Mouse (Mus musculus): ENCODE data around the gene Nxn. TPM values are rescaled to one million over a fixed set of nuclear protein-coding genes. Genes with fewer than 3 reads are reported as not detected.

Nxn gene
- 10 to 100 TPM in 1 of 2 experiments, 1 to 10 TPM in 1; 9.5 to 11.6 TPM for total RNA-seq (2021)

DNA sequence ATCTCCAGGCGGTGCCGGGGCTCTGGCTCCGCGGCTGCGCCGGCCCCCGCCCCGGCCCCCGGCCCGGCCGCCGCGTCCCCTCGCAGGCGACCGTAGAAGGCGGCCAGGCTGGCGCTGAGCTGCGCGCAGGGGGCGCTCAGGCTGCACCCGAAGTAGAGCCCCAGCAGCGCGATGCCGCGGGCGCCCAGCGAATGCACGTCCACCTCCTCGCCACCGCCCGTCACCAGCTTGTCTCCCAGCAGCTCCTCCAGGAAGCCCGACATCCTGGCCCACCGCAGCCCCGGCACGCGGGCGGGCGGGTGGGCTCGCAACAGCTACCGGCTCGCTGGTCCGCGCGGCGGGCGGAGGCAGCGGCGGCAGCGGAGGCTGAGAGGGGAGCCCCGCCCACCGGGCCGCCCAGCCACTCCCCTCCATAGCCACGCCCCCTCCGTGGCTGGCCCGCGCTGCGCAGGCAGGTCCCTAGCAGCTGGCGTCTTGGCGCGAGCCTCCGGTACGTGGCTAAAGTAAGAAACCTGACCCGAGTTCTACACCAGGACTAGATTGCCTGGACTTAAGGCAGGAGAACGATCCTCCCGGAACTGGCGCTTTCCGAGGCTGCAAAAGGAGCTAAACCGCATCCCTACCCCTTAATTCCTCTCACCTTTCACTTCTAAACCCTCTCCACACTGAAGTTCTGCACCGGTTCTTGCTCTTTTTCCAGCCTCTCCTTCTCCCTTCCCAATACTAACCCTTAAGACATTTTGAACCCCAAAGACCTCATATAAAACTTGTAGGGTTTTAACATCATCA, at the start of gene Nxn:
Gene Nxn, minus strand, starts transcription at position 343 of the 789 bp plus-strand sequence.
- peak; percentile 80 to 83 for DNase-seq

DNA sequence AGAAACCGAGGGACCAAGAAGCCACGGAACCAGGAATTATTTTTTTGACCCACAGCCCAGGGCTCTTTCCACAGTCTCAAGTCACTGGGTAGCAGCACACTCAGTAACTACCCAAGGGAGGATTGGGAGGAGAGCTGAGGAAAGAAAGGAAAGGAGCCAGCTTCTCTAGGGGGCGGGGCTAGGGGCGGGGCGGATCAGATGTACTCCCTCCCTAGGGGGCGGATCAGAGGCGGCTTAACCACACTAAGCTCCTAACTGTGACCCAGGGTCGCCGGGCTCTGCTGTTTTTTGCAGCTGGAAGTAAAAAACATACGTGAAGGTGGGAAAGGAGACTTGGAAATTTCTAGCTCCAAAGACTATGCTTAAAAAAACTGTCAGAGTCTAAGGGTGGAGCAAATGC, 47.3 kb upstream of the Nxn start:
- DNase-seq: no peak

DNA sequence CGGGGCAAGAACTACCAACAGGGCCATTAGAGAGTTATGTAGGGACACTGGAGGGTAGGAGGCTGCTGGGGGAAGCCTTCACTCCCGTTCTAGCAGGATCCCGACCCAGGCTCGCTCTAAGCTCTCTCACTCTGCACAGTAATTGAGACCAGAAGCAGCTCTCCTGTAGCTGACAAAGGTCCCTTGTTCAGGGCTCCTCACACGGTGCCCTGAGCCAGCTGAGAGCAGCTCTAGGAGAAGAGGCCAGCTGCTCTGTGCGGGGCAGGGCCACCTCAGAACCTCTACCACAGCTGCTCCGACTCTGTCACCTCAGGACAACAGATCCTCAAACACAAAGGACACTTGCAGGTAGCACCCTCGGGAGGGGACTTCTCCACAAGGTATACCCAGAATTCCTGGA, 46.5 kb upstream of the Nxn start:
- no peak for DNase-seq

DNA sequence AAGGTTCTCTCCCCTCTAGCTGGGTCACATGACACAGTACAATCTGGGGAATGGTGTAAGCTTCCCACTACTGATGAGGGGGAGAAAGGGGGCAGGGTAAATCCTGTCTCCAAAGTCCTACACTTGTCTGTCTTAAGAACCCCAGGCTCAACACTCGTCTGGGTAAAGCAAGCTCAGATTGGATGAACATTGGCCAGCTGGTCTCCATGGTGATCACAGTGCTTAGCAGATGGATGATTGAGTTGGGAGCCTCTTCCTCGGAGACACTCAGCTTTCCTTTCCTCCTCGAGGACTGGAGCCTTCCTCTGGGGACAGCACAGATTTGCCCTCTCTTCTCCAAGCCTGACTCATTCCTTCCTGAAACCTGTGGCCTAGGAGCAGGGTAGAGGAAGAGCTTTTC, 40.7 kb upstream of the Nxn start:
- peak; percentile 64 to 65 for DNase-seq

DNA sequence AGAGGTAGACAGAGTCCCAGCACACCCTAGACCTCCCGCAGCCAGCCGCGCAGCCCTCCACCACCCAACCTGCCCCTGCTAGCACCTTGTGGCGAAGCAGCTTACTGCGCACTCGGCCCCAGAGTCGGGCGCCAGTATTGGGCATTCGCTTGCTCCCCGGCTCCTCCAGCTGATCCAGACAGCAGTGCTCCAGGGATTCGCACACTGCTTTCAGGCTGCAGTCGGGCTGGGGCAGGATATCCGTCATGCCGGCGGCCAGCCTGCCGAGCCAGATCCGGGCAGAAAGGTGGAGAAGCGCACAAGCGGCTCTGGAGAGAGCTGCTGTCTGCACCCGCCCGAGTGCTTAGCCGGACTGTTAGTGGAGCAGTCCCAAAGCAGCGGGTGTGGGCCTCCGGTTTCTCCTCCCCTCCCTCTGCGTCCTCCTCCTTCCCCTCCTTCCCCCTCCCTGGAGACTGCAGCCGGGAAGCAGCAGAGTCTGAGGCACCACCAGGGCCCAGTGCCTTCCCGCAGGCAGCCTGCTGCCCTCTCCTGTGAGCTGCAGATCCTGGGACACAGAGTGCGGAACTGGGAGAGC, 38.0 kb upstream of the Nxn start:
- DNase-seq: no peak

DNA sequence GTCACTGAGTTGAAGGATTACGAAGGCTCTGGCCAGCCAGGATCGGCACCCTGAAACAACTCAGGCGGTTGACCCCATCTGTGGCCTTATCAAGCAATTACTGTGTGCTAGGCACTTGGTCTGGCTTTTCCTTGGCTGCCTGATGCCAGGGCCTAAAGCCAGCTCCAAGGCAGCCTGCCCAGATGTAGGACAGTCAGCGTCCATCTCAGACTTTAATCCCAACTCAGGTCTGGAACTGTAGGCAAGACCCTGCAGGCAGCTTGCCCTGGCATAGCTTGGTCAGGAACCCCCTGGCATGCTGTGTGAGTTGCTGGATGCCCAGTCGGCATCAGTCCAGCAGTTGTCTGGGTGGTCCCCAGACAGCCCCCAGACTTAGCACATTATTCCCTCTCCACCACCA, 37.1 kb upstream of the Nxn start:
- DNase-seq: no peak

DNA sequence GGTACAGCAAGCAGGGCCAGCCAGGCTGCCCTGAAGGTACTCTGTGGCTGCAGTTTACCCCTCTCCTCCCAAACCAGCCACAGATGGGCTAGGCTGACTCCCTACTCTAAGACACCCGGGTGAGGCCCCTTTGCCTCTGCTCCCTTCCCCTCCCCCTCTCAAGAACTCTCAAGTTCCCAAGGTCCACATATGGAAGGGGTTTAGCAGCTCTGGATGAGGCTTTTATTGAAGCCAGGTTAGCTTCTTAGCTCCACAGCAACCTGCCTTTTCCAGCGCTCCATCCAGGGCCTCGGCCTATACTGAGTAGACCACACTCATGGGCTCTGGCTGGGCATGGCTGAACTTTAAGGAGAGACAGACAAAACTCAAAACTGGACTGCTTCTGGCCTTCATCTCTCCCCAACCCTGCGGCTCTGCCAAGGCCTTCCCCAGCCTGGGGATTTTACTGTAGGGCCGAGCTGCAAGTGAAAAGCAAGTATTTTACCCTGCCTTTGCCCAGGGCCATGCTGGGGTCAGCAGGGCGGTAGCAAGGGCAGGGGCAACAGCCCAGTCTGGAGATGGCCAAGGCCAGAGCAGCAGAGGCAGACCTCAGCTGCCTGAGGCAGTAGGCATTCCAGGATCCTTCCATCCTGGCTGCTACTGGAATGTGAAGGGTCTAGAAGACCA, 31.2 kb upstream of the Nxn start:
- no peak for DNase-seq

DNA sequence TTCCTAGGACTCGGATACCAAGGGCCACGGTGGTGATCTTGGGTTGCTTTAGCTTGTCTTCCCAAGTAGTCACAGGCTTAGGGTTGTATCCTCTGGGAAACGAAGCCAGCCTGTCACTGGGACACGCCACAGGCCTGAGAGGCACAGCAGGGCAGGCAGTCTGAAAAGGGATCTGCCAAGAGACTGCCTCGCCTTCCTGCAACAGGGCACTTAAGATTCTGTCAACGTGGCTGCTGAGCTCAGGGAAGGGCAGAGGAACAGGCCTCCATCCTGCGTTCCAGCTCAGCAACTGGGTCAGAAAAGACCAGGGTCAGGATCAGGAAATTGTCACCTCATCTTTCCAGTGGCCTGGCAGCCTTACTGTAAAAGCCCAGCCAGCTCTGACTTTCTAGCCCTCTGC, 30.6 kb upstream of the Nxn start:
- no peak for DNase-seq

DNA sequence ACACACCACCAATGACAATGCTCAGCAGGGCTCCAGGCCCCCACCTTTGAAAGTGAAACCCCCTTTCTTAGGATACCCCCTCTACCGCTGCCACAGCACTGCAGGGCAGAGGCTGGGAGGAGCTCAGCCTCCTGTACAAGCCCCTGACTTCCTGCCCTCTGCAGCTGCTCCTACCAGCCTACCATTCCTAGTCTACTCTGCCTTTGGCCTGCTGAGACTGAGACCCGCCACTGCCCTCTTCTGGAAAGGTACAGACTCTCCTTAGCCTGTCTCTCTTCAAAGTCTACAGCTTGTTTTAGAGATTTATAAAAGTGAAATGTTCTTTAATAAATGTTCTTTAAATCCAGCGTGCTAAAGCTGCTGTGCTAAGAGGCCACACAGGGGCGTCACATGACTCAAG, 30.1 kb upstream of the Nxn start:
- DNase-seq: no peak

DNA sequence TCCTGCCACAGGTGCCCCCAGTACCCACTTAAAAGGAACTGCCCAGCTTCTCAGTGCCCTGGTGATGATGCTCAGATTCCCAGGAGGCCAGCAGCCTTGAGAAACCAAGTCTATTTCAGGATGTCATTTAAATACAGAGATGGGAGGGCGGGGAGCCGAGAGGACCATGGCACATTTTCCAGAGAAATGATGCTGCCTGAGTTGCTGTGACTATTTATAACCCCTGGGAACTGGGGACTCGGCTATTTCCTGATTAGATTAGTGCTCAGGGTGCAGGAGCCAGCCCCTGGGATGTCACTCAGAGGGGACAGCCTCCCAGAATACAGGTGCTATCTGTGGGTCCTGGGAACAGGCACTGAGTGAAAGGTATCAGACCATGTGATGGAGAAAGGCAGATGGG, 28.8 kb upstream of the Nxn start:
- DNase-seq: no peak

DNA sequence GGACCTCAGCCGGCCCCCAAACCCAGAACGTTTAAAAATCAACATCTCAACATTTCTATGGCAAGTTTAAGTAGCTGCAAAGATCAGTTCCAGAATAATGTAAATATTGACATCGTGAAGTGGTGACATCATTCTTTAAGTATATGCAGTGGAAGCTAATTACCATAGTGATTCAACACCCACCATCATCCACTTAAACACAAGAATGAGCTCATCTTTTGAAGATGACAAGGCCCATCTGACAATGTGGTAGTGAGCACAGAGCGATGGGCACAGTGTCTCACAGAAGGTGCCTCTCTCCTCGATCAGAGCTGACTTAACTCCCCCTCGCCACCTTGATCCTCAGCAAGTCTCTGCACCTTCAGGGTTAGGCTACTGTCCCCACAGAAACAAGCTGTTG, 26.8 kb upstream of the Nxn start:
- no peak for DNase-seq

DNA sequence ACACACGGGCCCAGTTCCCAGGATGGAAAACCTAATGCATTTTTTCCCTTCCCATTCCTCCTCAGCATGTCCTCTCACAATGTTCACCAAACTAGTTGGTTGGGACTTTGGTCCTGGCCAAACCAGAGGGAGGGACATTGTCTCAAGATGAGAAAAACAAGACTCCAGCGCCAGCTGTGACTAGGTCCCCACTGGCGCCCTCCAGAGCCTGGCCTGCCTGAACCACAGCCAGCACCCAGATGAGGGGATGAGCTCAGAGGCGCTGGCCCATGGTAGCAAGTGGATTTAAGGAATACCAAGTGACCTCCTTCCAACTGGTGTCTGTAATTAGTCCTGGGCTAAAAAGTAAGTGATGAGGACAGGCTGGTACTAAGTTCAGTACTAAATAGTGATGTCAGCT, 22.0 kb upstream of the Nxn start:
- peak in 1 of 2 experiments; percentile 3 for DNase-seq

DNA sequence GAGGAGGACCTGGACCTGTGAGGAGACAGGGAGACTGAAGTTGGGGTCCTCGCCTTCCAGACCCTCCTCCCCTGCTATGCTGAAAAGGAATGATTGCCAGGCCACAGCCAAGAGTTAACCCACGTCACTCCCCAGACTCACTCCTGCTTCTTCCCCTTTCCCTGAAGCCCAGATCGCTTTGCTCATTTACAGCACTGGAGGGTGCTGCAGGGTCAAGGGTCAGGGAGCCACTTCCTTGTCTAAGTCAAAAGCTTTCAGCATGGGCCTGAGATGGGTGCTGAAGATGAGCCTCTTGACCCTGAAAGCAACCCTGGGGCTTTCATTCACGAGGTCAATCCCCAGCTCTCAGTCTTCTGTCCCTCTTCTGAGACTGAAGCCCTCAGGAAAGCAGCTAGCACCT, 20.2 kb upstream of the Nxn start:
- peak in 1 of 2 experiments; percentile 2 for DNase-seq

DNA sequence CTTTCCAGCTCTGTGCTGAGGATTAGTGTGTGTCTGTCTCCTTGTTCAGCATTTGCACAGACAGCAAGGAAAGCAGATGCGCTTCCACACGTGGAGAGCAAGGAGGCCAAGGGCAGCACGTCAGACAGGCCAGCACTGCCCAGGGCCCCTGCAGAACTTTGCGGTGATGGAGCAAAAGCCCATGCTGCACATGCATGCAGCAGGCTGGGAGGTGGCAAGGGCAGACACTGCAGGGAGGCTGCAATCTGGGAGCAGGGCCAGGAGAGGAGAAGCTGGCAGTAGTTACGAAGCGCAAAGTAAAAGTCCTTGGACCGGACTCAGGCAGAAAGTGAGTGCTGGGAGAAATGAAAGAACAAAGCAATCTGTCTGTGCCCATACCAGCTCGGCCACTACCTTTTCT, 19.5 kb upstream of the Nxn start:
- peak; percentile 51 to 56 for DNase-seq

DNA sequence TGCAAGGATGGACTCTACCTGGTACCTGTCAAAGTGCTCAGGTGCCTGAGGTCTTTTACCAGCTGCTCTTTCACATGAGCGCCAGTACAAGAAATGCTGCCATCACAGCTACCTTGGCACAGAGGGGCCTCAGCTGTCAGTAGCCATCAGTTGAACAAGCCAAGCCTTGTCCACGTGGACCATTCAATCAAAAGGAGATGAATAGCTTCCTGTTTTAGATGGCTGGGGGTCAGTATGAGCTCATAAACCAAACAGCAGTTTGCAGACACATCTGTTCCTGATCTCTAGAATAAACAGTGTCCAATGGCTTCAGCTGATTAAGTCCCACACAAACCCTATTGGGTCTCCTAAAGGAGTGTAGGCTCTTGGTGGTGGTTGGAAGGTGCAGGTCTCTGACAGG, 17.0 kb upstream of the Nxn start:
- no peak for DNase-seq

DNA sequence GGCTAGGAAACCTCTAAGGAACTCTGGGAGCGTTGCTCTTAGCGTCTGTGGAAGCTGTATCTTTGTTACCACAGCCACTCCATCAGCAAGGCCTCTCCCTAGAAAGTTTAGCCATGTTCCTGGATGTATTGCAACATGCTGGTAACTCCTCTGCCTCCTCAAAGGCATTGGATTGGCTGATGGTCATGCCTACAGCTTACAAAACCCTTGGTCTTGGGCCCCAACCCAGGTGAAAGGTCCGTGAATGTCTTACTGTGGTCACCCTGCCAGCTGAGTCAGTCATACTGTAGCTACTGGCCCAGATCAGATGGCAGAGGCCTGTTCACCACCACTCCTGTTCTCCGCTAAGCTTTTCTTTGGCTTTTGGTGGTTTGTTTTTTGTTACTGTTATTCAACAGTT, 16.1 kb upstream of the Nxn start:
- no peak for DNase-seq

DNA sequence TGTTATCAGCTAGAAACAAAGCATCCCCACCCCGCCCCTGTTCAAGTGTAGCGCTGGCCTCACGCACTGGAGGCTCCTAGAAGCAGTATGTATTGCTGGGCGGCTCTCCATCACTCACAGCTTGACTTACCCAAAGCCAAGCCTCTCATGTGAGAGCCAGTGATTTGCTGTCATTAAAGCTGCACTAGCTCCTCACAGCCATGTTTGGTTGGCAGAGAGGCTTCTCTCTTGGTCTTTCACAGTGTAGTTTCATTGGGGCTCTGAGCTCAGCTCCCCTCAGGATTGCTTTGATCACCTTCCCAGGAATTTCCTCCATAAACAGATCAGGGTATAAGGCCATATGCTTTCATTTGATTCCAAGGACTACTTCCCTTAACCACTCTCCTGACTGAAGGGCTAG, 14.3 kb upstream of the Nxn start:
- DNase-seq: no peak

DNA sequence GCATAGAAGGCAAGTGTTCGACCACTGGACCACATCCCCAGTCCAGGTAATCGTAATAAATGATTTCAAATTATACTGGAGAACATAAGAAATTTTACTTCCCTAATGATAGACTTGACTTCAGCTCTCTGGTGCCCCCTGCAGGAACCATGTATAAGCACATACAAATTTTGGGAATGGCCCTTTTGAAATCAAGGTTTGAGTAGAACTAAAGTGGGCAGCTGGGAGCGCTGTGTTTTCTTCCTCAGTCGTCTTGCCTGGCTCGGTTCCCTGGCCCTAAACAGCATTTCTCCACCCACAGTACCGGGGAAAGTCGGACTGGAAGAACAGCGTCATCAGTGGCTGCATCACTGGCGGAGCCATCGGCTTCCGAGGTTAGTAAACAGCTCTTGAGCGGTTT, 11.9 kb upstream of the Nxn start:
- DNase-seq: no peak

DNA sequence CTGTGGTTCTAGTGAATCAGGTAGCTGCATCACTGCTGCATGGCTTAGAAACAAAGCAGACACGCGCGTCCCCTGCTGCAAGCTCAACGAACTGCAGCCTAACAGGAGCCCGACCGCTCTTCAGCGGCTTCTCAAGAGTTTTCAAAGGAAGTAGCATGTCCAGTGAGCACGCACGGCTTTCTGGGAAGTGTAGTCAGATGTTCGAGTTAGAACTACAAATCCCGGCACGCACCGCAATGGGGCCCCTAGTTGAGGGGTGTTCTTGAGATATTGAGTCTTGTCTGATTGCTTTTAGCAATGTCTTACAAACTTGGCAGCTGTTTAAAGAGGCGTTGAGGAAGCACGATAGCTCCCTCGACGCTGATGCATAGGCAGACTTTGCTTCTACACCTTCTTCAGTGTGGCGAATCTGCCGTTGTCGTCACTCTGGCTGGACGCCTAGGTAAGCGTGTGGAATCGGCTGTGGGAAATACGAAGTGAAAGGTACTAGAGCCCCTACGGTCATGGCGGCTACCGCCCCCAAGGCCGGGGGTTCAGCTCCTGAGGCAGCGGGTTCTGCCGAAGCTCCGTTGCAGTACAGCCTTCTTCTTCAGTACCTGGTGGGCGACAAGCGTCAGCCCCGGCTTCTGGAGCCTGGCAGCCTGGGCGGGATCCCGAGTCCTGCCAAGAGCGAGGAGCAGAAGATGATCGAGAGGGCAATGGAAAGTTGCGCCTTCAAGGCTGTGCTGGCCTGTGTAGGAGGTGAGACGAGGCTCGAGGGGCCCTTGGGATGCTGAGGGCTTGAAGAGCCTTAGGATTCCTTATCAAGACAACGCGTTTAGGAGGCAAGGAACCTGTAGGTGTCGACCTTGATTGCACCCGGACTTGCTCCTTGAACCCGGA, 8.0 kb upstream of the Nxn start, which contains the start of gene Timm22:
Gene Timm22, plus strand, starts transcription at position 251 of the 882 bp plus-strand sequence.
- peak; percentile 95 to 97 for DNase-seq

DNA sequence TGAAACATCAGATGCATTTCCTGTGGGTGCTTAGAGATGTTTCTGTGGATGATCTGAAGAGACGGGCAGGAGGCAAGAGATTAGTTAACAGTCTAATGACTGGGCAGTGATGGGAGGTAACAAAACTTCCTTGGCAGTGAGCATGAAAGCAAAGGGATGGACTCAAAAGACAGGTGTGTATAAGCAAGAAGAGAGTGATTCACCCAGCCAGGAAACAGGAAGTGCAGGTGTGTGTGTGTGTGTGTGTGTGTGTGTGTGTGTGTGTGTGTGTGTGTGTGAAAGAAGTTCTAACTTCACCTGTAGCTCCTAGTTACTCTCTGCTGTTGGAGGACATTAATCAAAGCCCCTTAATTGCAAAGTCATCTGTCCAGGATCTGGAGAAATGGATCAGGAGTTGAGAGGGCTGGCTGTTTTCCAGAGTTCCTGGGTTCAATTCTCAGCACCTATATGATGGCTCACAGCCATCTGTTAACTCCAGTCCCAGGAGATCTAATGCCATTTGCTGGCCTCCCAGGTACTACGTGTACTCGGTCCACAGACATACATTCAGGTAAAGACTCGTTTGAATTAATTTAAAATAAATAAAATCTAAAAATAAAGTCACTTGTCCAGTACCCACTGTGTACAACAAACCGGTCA, 6.8 kb upstream of the Nxn start:
- DNase-seq: no peak

DNA sequence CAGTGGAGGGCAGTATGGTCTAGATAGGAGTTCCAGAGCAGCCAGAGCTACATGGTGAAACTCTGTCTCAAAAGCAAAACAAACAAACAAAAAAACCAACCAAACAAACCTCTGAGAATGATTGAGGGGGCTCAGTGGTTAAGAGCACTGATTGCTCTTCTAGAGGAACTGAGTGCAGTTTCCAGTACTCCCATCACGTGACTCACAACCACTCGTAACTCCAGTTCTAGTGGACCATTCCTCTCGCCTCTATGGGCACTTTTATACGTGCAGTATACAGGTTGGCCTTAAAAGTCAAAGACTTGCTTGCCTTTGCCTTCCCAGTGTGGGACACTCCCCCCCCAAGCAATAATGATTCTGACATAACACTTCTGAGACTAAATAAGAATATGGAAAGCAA, 6.2 kb upstream of the Nxn start:
- DNase-seq: no peak

DNA sequence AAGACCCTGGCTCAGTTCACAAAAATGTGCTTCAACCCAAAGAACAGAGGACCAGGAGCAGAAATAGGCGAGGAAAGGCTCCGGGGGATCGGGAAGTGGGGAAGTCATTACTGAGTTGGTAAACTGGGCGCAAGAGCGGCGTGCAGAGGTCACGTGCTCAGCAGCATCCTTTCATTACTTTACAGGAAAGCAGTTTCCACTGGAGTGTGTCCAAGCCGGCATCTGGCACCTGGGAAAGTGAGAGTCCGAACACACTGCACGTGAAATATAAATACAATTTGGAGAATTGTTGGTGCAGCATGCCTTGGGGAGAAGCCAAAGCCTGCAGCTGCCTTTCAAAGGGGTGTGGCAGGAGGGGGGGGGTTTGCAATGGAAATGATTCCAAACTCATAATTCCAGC, 2.5 kb upstream of the Nxn start:
- no peak for DNase-seq

Measured in layer of hippocampus, postnatal 36 days (tissue).